Mouse (Mus musculus) ES-Bruce4 (cell line): Measurements from ENCODE around the gene Cep41. TPM values are rescaled to one million over a fixed set of nuclear protein-coding genes. Genes with fewer than 3 reads are reported as not detected.

ENCODE experiments used
- H3K27ac ChIP-seq: 2 replicates; pipeline ENCODE4 v1.5.1; 2012; ENCODE audit warnings: low read length, inconsistent platforms; ENCODE audit not compliant: insufficient read depth
- H3K27me3 ChIP-seq: 2 replicates; pipeline ENCODE4 v1.6.1; 2012; ENCODE audit warnings: mild to moderate bottlenecking, low read length, inconsistent platforms; ENCODE audit not compliant: control insufficient read depth, poor library complexity, insufficient read depth, severe bottlenecking
- H3K36me3 ChIP-seq: 2 replicates; pipeline ENCODE4 v1.6.1; 2012; ENCODE audit warnings: inconsistent platforms, mild to moderate bottlenecking, low read length, moderate library complexity; ENCODE audit not compliant: control insufficient read depth, poor library complexity, insufficient read depth, severe bottlenecking
- H3K4me1 ChIP-seq: one replicate; pipeline ENCODE4 v1.8.1; 2011; ENCODE audit warnings: low read length; ENCODE audit not compliant: control insufficient read depth, insufficient read depth
- H3K4me3 ChIP-seq: 2 replicates; pipeline ENCODE4 v1.5.1; 2011; ENCODE audit warnings: low read depth, mild to moderate bottlenecking, low read length
- H3K9ac ChIP-seq: 2 replicates; pipeline ENCODE4 v1.6.1; 2012; ENCODE audit warnings: low read depth, mild to moderate bottlenecking, inconsistent platforms; ENCODE audit not compliant: poor library complexity, severe bottlenecking
- H3K9me3 ChIP-seq: replicated peaks from 2 replicates; pipeline ENCODE4 v1.6.1; 2012; ENCODE audit warnings: mild to moderate bottlenecking, low read length, inconsistent platforms; ENCODE audit not compliant: control insufficient read depth, poor library complexity, insufficient read depth, severe bottlenecking
- CTCF ChIP-seq: IDR thresholded peaks from one replicate; pipeline ENCODE4 v1.8.1; 2011; ENCODE audit warnings: low read depth, low read length
- EP300 ChIP-seq: IDR thresholded peaks from 2 replicates; pipeline ENCODE4 v1.6.1; 2011; ENCODE audit warnings: low read depth, low read length; ENCODE audit not compliant: insufficient read depth
- POLR2A ChIP-seq: IDR thresholded peaks from one replicate; pipeline ENCODE4 v1.8.1; 2011; ENCODE audit warnings: low read length; ENCODE audit not compliant: insufficient read depth
- polyA plus RNA-seq: library from polyadenylated mRNA; stranded (reverse); fragments of >200 nt; gene quantifications from 2 replicates; pipeline ENCODE4 v1.2.4, GENCODE M21; 2011; ENCODE audit warnings: low read depth; ENCODE audit not compliant: missing spikeins, insufficient read depth, insufficient read length

Gene Cep41
- polyA plus RNA-seq, 1 experiment: 4.9 TPM

GRCm38 (mm10) chr6:30620994-30621393 lies 72.6 kb downstream of the Cep41 start:
- no peaks in the 10 kb centered on the region for H3K36me3 ChIP-seq
- no peaks in the 10 kb centered on the region for H3K4me1 ChIP-seq
- no peaks in the 10 kb centered on the region for H3K9me3 ChIP-seq

GRCm38 (mm10) chr6:30620591-30620990 lies 73.0 kb downstream of the Cep41 start:
- Histone ChIP-seq H3K9ac (no peak overlapping the region), H3K9me3 (no peaks in the 10 kb centered on the region), H3K4me3 (no peak overlapping the region), H3K27ac (no peak overlapping the region), H3K36me3 (no peaks in the 10 kb centered on the region), H3K27me3 (no peaks in the 10 kb centered on the region), H3K4me1 (no peaks in the 10 kb centered on the region)
- no peak for TF ChIP-seq POLR2A

More at GRCm38 (mm10) chr6:30620994-30621393, 72.6 kb downstream of the Cep41 start:
- no peak overlapping the region for H3K27ac ChIP-seq
- no peak overlapping the region for H3K4me3 ChIP-seq
- no peak overlapping the region for H3K9ac ChIP-seq
- no peak for TF ChIP-seq CTCF
- no peak for TF ChIP-seq EP300
- no peak for TF ChIP-seq POLR2A
- no peaks in the 10 kb centered on the region for H3K27me3 ChIP-seq

GRCm38 (mm10) chr6:30619606-30620005 lies 73.9 kb downstream of the Cep41 start:
- no peaks in the 10 kb centered on the region for H3K9me3 ChIP-seq
- no peaks in the 10 kb centered on the region for H3K4me1 ChIP-seq
- H3K4me3 ChIP-seq: no peak overlapping the region
- H3K9ac ChIP-seq: no peak overlapping the region
- no peaks in the 10 kb centered on the region for H3K27me3 ChIP-seq
- no peak for TF ChIP-seq CTCF
- TF ChIP-seq EP300: no peak
- no peak for TF ChIP-seq POLR2A
- no peaks in the 10 kb centered on the region for H3K36me3 ChIP-seq
- H3K27ac ChIP-seq: no peak overlapping the region

GRCm38 (mm10) chr6:30618735-30619134 lies 74.8 kb downstream of the Cep41 start:
- no peak for TF ChIP-seq CTCF
- no peak for TF ChIP-seq EP300
- TF ChIP-seq POLR2A: no peak
- Histone ChIP-seq H3K4me1 (no peaks in the 10 kb centered on the region), H3K27me3 (no peaks in the 10 kb centered on the region), H3K9ac (no peak overlapping the region), H3K9me3 (no peaks in the 10 kb centered on the region), H3K4me3 (no peak overlapping the region), H3K27ac (no peak overlapping the region), H3K36me3 (no peaks in the 10 kb centered on the region)

GRCm38 (mm10) chr6:30617959-30618590 lies 75.5 kb downstream of the Cep41 start:
- no peaks in the 10 kb centered on the region for H3K4me1 ChIP-seq
- TF ChIP-seq POLR2A (no peak), CTCF (no peak), EP300 (no peak)

GRCm38 (mm10) chr6:30617020-30617958 lies 76.3 kb downstream of the Cep41 start:
- Histone ChIP-seq H3K36me3 (no peaks in the 10 kb centered on the region), H3K4me1 (no peaks in the 10 kb centered on the region), H3K27me3 (no peaks in the 10 kb centered on the region), H3K27ac (no peak overlapping the region), H3K9ac (no peak overlapping the region), H3K4me3 (no peak overlapping the region), H3K9me3 (no peaks in the 10 kb centered on the region)
- no peak for TF ChIP-seq EP300
- TF ChIP-seq CTCF: no peak
- TF ChIP-seq POLR2A: no peak

More at GRCm38 (mm10) chr6:30617959-30618590, 75.5 kb downstream of the Cep41 start:
- Histone ChIP-seq H3K27ac (no peak overlapping the region), H3K4me3 (no peak overlapping the region), H3K9me3 (no peaks in the 10 kb centered on the region), H3K36me3 (no peaks in the 10 kb centered on the region), H3K27me3 (no peaks in the 10 kb centered on the region), H3K9ac (no peak overlapping the region)
